Mouse (Mus musculus) midbrain, embryonic 11.5 days (tissue): ENCODE data around the gene Ints4. TPM values are rescaled to one million over a fixed set of nuclear protein-coding genes. Genes with fewer than 3 reads are reported as not detected.

ENCODE experiments used
- ATAC-seq: fragments of 200-750 bp; cut with Nextera tagmentation; 2 replicates; pipeline ENCODE4 v1.8.0; 2017; ENCODE audit warnings: moderate TSS enrichment, moderate library complexity; ENCODE audit not compliant: low FRiP score
- DNase-seq: peaks from one replicate; pipeline ENCODE4 v3.0.0; 2015; ENCODE audit warnings: low spot score; ENCODE audit errors: missing footprints
- H3K27ac ChIP-seq: fragments of 300-500 bp; sonication (generic); 2 replicates; pipeline ENCODE4 v1.5.1; 2014; ENCODE audit warnings: low read depth, low read length
- H3K27me3 ChIP-seq: fragments of 300-500 bp; sonication (generic); 2 replicates; pipeline ENCODE4 v1.6.1; 2014; ENCODE audit warnings: mild to moderate bottlenecking, low read length, moderate library complexity, mixed read lengths; ENCODE audit not compliant: control insufficient read depth, insufficient read depth
- H3K36me3 ChIP-seq: fragments of 300-500 bp; sonication (generic); 2 replicates; pipeline ENCODE4 v1.6.1; 2014; ENCODE audit warnings: mild to moderate bottlenecking, low read length, moderate library complexity, mixed read lengths; ENCODE audit not compliant: control insufficient read depth, insufficient read depth
- H3K4me1 ChIP-seq: fragments of 300-500 bp; sonication (generic); 2 replicates; pipeline ENCODE4 v1.6.1; 2014; ENCODE audit warnings: low read length; ENCODE audit not compliant: control insufficient read depth, insufficient read depth
- H3K4me2 ChIP-seq: fragments of 300-500 bp; sonication (generic); 2 replicates; pipeline ENCODE4 v1.6.1; 2014; ENCODE audit warnings: mild to moderate bottlenecking, moderate library complexity
- H3K4me3 ChIP-seq: fragments of 300-500 bp; sonication (generic); 2 replicates; pipeline ENCODE4 v1.5.1; 2014; ENCODE audit warnings: low read depth, low read length
- H3K9ac ChIP-seq: fragments of 300-500 bp; sonication (generic); 2 replicates; pipeline ENCODE4 v1.6.1; 2014; ENCODE audit warnings: low read length
- H3K9me3 ChIP-seq: fragments of 300-500 bp; sonication (generic); 2 replicates; pipeline ENCODE4 v1.6.1; 2016; ENCODE audit warnings: low read length; ENCODE audit not compliant: control insufficient read depth
- WGBS: fragments of 180-500 bp; shearing (Covaris S2); extraction: QIAGEN DNeasy Blood & Tissue Kit; methylation state at CpG from one replicate; pipeline ENCODE4 v1.1.7; 2014; 5-methylcytosine and 5-hydroxymethylcytosine counted together
- polyA plus RNA-seq: library from polyadenylated mRNA; unstranded; fragments of >200 nt; fragmentation: Nextera tagmentation; extraction: Ambion mirVana; gene quantifications from 2 replicates; pipeline ENCODE4 v1.2.1, GENCODE M21; 2014

Ints4 gene
- polyA plus RNA-seq, 1 experiment from 2014 or later = 62.6 TPM

- Histone ChIP-seq H3K27ac (no peak overlapping the region), H3K36me3 (0 out of 2 replicates have a peak, but pooled peaks cover 3% of the 10 kb centered on the region), H3K4me3 (no peak overlapping the region), H3K4me2 (no peak overlapping the region), H3K9me3 (no peaks in the 10 kb centered on the region), H3K4me1 (0 out of 2 replicates have a peak, but pooled peaks cover 2% of the 10 kb centered on the region), H3K27me3 (no peaks in the 10 kb centered on the region), H3K9ac (no peak overlapping the region)
- ATAC-seq (no peak), DNase-seq (no peak)
- WGBS = 68% methylated on average over 3 of the region's 3 CpGs
These were observed 109.7 kb downstream of the Ints4 start for GRCm38 (mm10) chr7:97590488-97590887.

Other genes with a start within 250 kb of the Ints4 start
- gene Usp35, start 148.9 kb upstream of the Ints4 start, polyA plus RNA-seq = 2.5 and 2.9 TPM in 2 replicates
- 4.6 and 5.8 TPM in 2 replicates for gene Kctd21, start 148.6 kb upstream of the Ints4 start, polyA plus RNA-seq
- 37.1 and 38.1 TPM in 2 replicates for gene Alg8, start 109.3 kb upstream of the Ints4 start, polyA plus RNA-seq
- 371 and 375 TPM in 2 replicates for gene Ndufc2, start 81.0 kb upstream of the Ints4 start, polyA plus RNA-seq
- 0.12 TPM in 1 of 2 replicates, not detected in the other for gene Thrsp, start 63.2 kb upstream of the Ints4 start, polyA plus RNA-seq
- 0.28 and 0.37 TPM in 2 replicates for gene Kctd14, start 29.6 kb upstream of the Ints4 start, polyA plus RNA-seq
- 33.5 and 35.5 TPM in 2 replicates for gene Aamdc, start 98.5 kb downstream of the Ints4 start, polyA plus RNA-seq
- 25.5 and 27.4 TPM in 2 replicates for gene Rsf1, start 98.9 kb downstream of the Ints4 start, polyA plus RNA-seq
- gene Clns1a, start 215.7 kb downstream of the Ints4 start, polyA plus RNA-seq = 250 and 260 TPM in 2 replicates